ENCODE assay signal across 8 mouse cellular contexts in genomic region chr9:47440128-47440527, GRCm38 (mm10).
DNase-seq lines count a peak whose midpoint lies in the region; ATAC-seq and TF ChIP-seq lines count a peak whose summit lies in the region.

No protein-coding gene starts in this region.

- DNase-seq in layer of hippocampus, adult 2 months (ENCODE audit: low spot score in 2 of 2) = peak in 1 of 2 experiments; percentile 35
- DNase-seq in layer of hippocampus, adult 11-12 months (ENCODE audit: low spot score) = no peak
- DNase-seq in gastrocnemius, postnatal 10 days = no peak
- no peak for DNase-seq in B cell, adult 2 months
- DNase-seq in adipocyte (ENCODE audit: low spot score) = no peak

- H3K9me3 ChIP-seq in embryonic facial prominence, embryonic 13.5 days = no peaks in the 10 kb centered on the region
- no peaks in the 10 kb centered on the region for H3K9me3 ChIP-seq in intestine, embryonic 15.5 days
- no peaks in the 10 kb centered on the region for H3K9me3 ChIP-seq in neural tube, embryonic 13.5 days

- ATAC-seq in embryonic facial prominence, embryonic 13.5 days (ENCODE audit: insufficient number of reproducible peaks, insufficient read depth, low FRiP score, low TSS enrichment, low read depth) = no peak
- no peak for ATAC-seq in intestine, embryonic 15.5 days
- ATAC-seq in neural tube, embryonic 13.5 days (ENCODE audit: low read depth) = no peak

- no peak overlapping the region for H3K9ac ChIP-seq in embryonic facial prominence, embryonic 13.5 days
- no peak overlapping the region for H3K9ac ChIP-seq in intestine, embryonic 15.5 days
- H3K9ac ChIP-seq in neural tube, embryonic 13.5 days = no peak overlapping the region

- peak overlapping the region; percentile 20; the same call in 1 of the 2 replicates for H3K4me3 ChIP-seq in layer of hippocampus, adult 2 months
- peak overlapping the region; percentile 27 for H3K4me3 ChIP-seq in embryonic facial prominence, embryonic 13.5 days
- no peak overlapping the region for H3K4me3 ChIP-seq in intestine, embryonic 15.5 days (replicated peaks)
- H3K4me3 ChIP-seq in neural tube, embryonic 13.5 days = peak overlapping the region; percentile 9; the same call in 1 of the 2 replicates

- H3K4me1 ChIP-seq in embryonic facial prominence, embryonic 13.5 days = peaks cover 17% of the 10 kb centered on the region; the same call in 1 of the 2 replicates
- 0 out of 2 replicates have a peak, but pooled peaks cover 2% of the 10 kb centered on the region for H3K4me1 ChIP-seq in intestine, embryonic 15.5 days (replicated peaks)
- H3K4me1 ChIP-seq in neural tube, embryonic 13.5 days (replicated peaks) = peaks cover 9% of the 10 kb centered on the region

- H3K27me3 ChIP-seq in embryonic facial prominence, embryonic 13.5 days = peaks cover 12% of the 10 kb centered on the region
- H3K27me3 ChIP-seq in intestine, embryonic 15.5 days (replicated peaks) = no peaks in the 10 kb centered on the region
- peaks cover 5% of the 10 kb centered on the region; the same call in 1 of the 2 replicates for H3K27me3 ChIP-seq in neural tube, embryonic 13.5 days

- H3K27ac ChIP-seq in layer of hippocampus, adult 2 months = no peak overlapping the region
- no peak overlapping the region for H3K27ac ChIP-seq in embryonic facial prominence, embryonic 13.5 days
- H3K27ac ChIP-seq in intestine, embryonic 15.5 days = no peak overlapping the region
- H3K27ac ChIP-seq in neural tube, embryonic 13.5 days (replicated peaks) = no peak overlapping the region

- H3K36me3 ChIP-seq in embryonic facial prominence, embryonic 13.5 days = no peaks in the 10 kb centered on the region
- no peaks in the 10 kb centered on the region for H3K36me3 ChIP-seq in intestine, embryonic 15.5 days
- H3K36me3 ChIP-seq in neural tube, embryonic 13.5 days = no peaks in the 10 kb centered on the region

- WGBS in embryonic facial prominence, embryonic 13.5 days = 19% methylated on average over 6 of the region's 6 CpGs
- WGBS in intestine, embryonic 15.5 days = 32% methylated on average over 6 of the region's 6 CpGs
- 20% methylated on average over 6 of the region's 6 CpGs for WGBS in neural tube, embryonic 13.5 days

- H3K4me2 ChIP-seq in embryonic facial prominence, embryonic 13.5 days = peak overlapping the region; percentile 56
- peak overlapping the region; percentile 46 for H3K4me2 ChIP-seq in intestine, embryonic 15.5 days (replicated peaks)
- H3K4me2 ChIP-seq in neural tube, embryonic 13.5 days = peak overlapping the region; percentile 44

- peak; percentile 73 for TF ChIP-seq CTCF in layer of hippocampus, adult 2 months (conservative IDR thresholded peaks at IDR 0.05)
